ENCODE assay signal across 9 mouse cellular contexts in genomic region chr1:180393017-180393797, GRCm38 (mm10).
DNase-seq lines count a peak whose midpoint lies in the region; ATAC-seq and TF ChIP-seq lines count a peak whose summit lies in the region.
"Had no signal": no experiment of that assay in that cellular context is flagged by ENCODE, and none has a peak within 500 bp of the region (broad histone marks: within the 10 kb centered on the region; RNA-seq: fewer than 3 reads in every experiment).

No protein-coding gene starts in this region.

- TF ChIP-seq EP300 in heart, adult 2 months (IDR thresholded peaks at IDR 0.05; ENCODE audit: insufficient read depth, low read depth, low read length) = no peak
- TF ChIP-seq EP300 in heart, postnatal 0 days (IDR thresholded peaks at IDR 0.05; ENCODE audit: low read depth) = no peak

- WGBS in heart, adult 2 months = 15% methylated on average over 9 of the region's 9 CpGs
- WGBS in heart, embryonic 11.5 days (ENCODE audit: insufficient replicate concordance) = 73% methylated on average over 9 of the region's 9 CpGs
- 50% methylated on average over 9 of the region's 9 CpGs for WGBS in lung, embryonic 16.5 days
- WGBS in heart, postnatal 0 days = 34% methylated on average over 9 of the region's 9 CpGs

- H3K27me3 ChIP-seq in heart, adult 2 months (ENCODE audit: control insufficient read depth, insufficient read depth, low read length) = no peaks in the 10 kb centered on the region
- no peaks in the 10 kb centered on the region for H3K27me3 ChIP-seq in heart, embryonic 11.5 days (ENCODE audit: control insufficient read depth, insufficient read depth, low read length)
- no peaks in the 10 kb centered on the region for H3K27me3 ChIP-seq in lung, embryonic 16.5 days (ENCODE audit: control insufficient read depth, insufficient read depth, low read depth, low read length)
- H3K27me3 ChIP-seq in heart, postnatal 0 days (ENCODE audit: control insufficient read depth, insufficient read depth, low read length) = no peaks in the 10 kb centered on the region

- DNase-seq in heart, adult 2 months = peak in 1 of 2 experiments; percentile 55
- DNase-seq in lung, postnatal 14 days = no peak
- peak; percentile 65 for DNase-seq in heart, postnatal 0 days (ENCODE audit: low spot score)
- peak; percentile 70 for DNase-seq in thymus, postnatal 0 days (ENCODE audit: low spot score)
- no peak for DNase-seq in adrenal gland, adult 2 months
- DNase-seq in cerebellum, postnatal 10 days = no peak
- DNase-seq: layer of hippocampus, adult 9-11 months had no signal

- H3K27ac ChIP-seq in heart, adult 2 months = peak overlapping the region; percentile 95
- no peak overlapping the region for H3K27ac ChIP-seq in heart, embryonic 11.5 days (ENCODE audit: low read depth, low read length)
- peak overlapping the region; percentile 72 for H3K27ac ChIP-seq in lung, embryonic 16.5 days (ENCODE audit: low read length)
- peak overlapping the region; percentile 86 for H3K27ac ChIP-seq in heart, postnatal 0 days (ENCODE audit: low read depth)

- H3K36me3 ChIP-seq in heart, adult 2 months (ENCODE audit: control insufficient read depth, insufficient read depth, low read length) = peaks cover 64% of the 10 kb centered on the region
- H3K36me3 ChIP-seq in heart, embryonic 11.5 days (ENCODE audit: control insufficient read depth, insufficient read depth, low read length) = no peaks in the 10 kb centered on the region
- no peaks in the 10 kb centered on the region for H3K36me3 ChIP-seq in lung, embryonic 16.5 days (ENCODE audit: control insufficient read depth, insufficient read depth, low read length)
- no peaks in the 10 kb centered on the region; the same call in 1 of the 2 replicates for H3K36me3 ChIP-seq in heart, postnatal 0 days (replicated peaks; ENCODE audit: control insufficient read depth, insufficient read depth, low read length)

- TF ChIP-seq POLR2A in heart, adult 2 months (IDR thresholded peaks at IDR 0.05; ENCODE audit: insufficient read depth, low read depth, low read length) = no peak

- no peak for ATAC-seq in heart, embryonic 11.5 days (replicated peaks; ENCODE audit: insufficient number of reproducible peaks, low FRiP score, low TSS enrichment)
- no peak for ATAC-seq in lung, embryonic 16.5 days (ENCODE audit: low read depth)
- peak; percentile 45; the same call in 1 of the 2 replicates for ATAC-seq in heart, postnatal 0 days (ENCODE audit: insufficient read depth, low read depth)

- TF ChIP-seq CTCF in heart, adult 2 months (IDR thresholded peaks at IDR 0.05) = peak; percentile 17; the same call in 1 of the 2 replicates
- 0 out of 2 replicates have a peak, but pooled peaks have one; percentile 4 for TF ChIP-seq CTCF in heart, postnatal 0 days (IDR thresholded peaks at IDR 0.05; ENCODE audit: low read depth)

- peak overlapping the region; percentile 53 for H3K9ac ChIP-seq in heart, adult 2 months (ENCODE audit: low read depth, low read length)
- no peak overlapping the region for H3K9ac ChIP-seq in heart, embryonic 11.5 days (ENCODE audit: low read depth, low read length)
- no peak overlapping the region for H3K9ac ChIP-seq in lung, embryonic 16.5 days (ENCODE audit: low read length)
- H3K9ac ChIP-seq in heart, postnatal 0 days (replicated peaks; ENCODE audit: low read depth, low read length) = no peak overlapping the region

- H3K9me3 ChIP-seq in heart, embryonic 11.5 days (replicated peaks; ENCODE audit: control insufficient read depth, low read length) = no peaks in the 10 kb centered on the region
- no peaks in the 10 kb centered on the region for H3K9me3 ChIP-seq in lung, embryonic 16.5 days (ENCODE audit: control insufficient read depth, low read length)
- no peaks in the 10 kb centered on the region for H3K9me3 ChIP-seq in heart, postnatal 0 days (replicated peaks; ENCODE audit: control insufficient read depth, low read length)

- intact Hi-C loops in heart, adult 2 months (cut with DNase I) = loop anchor here (1.0 to 2.0 kb wide), 2 partner anchors 9 to 14 kb away; no protein-coding TSS in a partner anchor

- peaks cover 47% of the 10 kb centered on the region for H3K4me1 ChIP-seq in heart, adult 2 months (ENCODE audit: control insufficient read depth, insufficient read depth, low read length)
- H3K4me1 ChIP-seq in heart, embryonic 11.5 days (ENCODE audit: control insufficient read depth, insufficient read depth, low read length) = peaks cover 15% of the 10 kb centered on the region
- peaks cover 37% of the 10 kb centered on the region for H3K4me1 ChIP-seq in lung, embryonic 16.5 days (replicated peaks; ENCODE audit: control insufficient read depth, insufficient read depth, low read length)
- peaks cover 37% of the 10 kb centered on the region for H3K4me1 ChIP-seq in heart, postnatal 0 days (ENCODE audit: control insufficient read depth, insufficient read depth)

- peaks cover 7% of the 10 kb centered on the region for H3K79me2 ChIP-seq in heart, adult 2 months (replicated peaks; ENCODE audit: control insufficient read depth, insufficient read depth, low read length)

- H3K4me3 ChIP-seq in heart, adult 2 months = peak overlapping the region; percentile 26
- H3K4me3 ChIP-seq in heart, embryonic 11.5 days (ENCODE audit: low read depth, low read length) = no peak overlapping the region
- H3K4me3 ChIP-seq in lung, embryonic 16.5 days (ENCODE audit: low read length) = no peak overlapping the region
- no peak overlapping the region for H3K4me3 ChIP-seq in heart, postnatal 0 days (ENCODE audit: low read depth, low read length)

- no peak overlapping the region for H3K4me2 ChIP-seq in heart, embryonic 11.5 days
- no peak overlapping the region for H3K4me2 ChIP-seq in lung, embryonic 16.5 days (ENCODE audit: low read depth, low read length)
- 0 out of 2 replicates have a peak overlapping the region, but pooled peaks have one; percentile 17 for H3K4me2 ChIP-seq in heart, postnatal 0 days (ENCODE audit: low read depth, low read length)

Comparison
In these comparisons a context has a peak if more than half of its experiments do, and no peak if none do; other contexts are left out.
1. DNase-seq: peak in heart, postnatal 0 days (single experiment) and thymus, postnatal 0 days (single experiment); none in lung, postnatal 14 days (single experiment), adrenal gland, adult 2 months (single experiment) and cerebellum, postnatal 10 days (0 of 2).